Mouse (Mus musculus) CD4-positive, CD25-positive, alpha-beta regulatory T cell, adult 4 months (primary cell): ENCODE results near the gene Topors. TPM values are rescaled to one million over a fixed set of nuclear protein-coding genes. Genes with fewer than 3 reads are reported as not detected.
"Not testable (repeated sequence)": the region's sequence is repeated elsewhere in the genome, so short reads cannot be mapped to it uniquely, and the experiment has no call there.

Source experiments
- ATAC-seq: one replicate; pipeline ENCODE4 v1.8.0; 2017
- polyA plus RNA-seq, 2 experiments: library from polyadenylated mRNA; unstranded; fragments of 100-300 nt; shearing (Covaris generic); gene quantifications; one replicate each; pipeline ENCODE4 v1.2.1; 2017

Gene Topors
- 10 to 100 TPM; 20.1 to 23.5 TPM for polyA plus RNA-seq

DNA sequence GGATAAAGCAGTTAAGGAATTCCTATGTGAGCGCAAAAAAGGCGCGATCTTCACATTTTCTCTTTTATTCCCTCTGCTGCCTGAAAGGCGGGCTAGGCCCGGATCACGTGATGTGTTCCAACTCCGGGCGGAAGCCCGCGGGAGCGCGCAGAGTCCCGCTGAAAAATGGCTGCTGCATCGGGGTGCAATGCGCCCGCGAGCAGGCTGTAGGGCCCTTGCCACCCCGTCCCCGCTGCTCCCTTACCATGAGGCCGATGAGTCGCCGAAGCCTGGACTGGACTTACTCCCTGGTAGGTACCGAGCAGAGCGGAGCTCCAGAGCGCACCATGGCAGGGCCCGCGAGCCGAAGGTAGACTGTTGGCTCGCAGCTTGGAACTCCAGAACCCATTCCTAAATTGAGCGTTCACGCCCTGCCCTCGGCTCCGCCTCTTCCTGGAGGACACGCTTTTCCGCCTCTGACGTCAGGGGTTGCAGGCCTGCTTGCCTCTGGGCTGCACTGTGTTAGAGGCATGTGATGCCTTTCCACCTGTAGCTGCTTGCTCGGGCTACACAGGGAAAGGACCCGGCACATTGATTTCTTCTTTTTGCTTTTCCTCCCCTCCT is at the start of gene Topors, which contains the start of gene Smim27:
TSS of gene Topors (minus strand) at position 421 of the 603 bp plus-strand sequence.
TSS of gene Smim27 (plus strand) at position 150 of the 603 bp plus-strand sequence.
- peak; percentile 90 for ATAC-seq

DNA sequence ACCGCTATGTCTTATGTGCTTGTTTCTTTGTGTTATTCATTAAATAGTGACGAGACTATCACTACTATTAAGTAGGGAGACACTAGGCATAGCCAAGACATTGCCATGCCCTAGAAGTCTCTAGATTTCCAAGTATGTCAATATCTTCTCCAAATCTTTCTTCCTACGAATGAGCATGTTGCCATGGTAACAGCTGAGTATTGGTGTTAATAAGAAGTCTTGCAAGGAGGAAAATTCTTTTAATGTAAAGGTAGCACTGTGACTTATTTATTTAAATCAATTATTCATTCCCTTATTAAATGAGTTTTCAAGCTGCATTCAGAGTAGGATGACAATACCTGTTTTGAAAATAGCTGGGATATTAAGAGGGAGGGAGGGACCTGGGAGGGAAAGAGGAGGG is 47.8 kb upstream of the Topors start:
- no peak for ATAC-seq

DNA sequence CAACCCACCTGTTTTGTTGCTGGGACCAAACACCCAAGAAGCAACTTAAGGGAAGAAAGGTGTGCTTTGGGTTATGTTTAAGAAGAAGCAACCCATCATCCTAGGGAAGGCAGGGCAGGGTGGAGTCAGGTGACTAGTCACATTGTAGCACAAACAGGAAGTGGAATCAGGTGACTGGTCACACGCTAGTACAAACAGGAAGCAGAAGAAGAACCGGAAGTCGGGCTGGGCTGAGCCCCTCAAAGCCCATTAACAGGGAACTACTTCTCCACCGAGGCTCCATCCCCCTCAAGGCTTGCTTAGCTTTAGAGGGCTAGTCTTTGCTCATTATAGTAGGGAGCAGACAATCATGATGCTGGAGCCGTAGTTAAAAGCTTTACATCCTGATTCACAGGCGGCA is 43.4 kb upstream of the Topors start:
- ATAC-seq: no peak

DNA sequence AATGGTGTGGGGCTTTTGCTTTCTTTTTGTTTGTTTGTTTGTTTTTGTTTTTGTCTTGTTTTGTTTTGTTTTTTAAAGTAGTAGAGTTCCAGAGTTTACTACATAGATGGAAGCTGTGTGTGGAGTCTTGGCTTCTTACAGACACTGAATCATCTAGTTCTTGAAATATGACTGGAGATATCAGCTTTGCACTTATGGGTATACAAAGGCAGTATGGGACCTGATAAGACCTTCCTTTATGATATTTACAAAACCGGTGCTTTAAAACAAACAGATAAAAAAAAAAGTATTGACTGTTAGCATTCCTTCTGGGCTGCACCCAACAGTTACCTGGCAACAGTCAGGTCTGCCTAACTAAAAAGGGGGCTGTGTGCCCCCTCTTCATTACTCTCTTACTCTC is 42.6 kb upstream of the Topors start:
- ATAC-seq: no peak

DNA sequence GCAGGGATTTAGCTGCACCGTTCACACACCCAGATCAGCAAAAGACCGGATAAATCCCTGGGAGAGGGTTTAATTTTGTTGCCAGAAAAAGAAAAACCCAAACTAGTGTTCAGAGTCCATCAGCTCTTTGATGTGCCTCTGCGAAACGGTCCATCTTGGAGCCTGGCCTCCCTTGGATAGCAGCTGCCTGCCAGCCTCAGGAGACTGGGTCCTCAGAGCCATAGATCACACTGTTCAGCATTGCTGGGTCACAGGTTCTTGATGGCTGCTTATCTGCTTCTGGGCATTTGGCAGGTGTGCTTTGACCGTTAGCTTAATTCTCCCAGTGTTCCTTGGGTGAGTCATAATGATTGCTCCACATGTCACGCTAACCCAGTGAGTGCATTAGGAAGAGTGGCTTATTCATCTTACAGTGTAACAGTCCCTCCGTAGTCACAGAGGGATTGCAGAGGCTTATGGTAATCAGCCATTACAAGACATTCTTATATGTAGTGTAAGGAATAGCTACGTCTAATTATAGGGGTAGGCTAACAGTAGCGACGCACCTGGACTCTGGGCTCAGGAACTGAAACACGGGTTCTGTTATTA is 41.2 kb upstream of the Topors start:
- no peak for ATAC-seq

DNA sequence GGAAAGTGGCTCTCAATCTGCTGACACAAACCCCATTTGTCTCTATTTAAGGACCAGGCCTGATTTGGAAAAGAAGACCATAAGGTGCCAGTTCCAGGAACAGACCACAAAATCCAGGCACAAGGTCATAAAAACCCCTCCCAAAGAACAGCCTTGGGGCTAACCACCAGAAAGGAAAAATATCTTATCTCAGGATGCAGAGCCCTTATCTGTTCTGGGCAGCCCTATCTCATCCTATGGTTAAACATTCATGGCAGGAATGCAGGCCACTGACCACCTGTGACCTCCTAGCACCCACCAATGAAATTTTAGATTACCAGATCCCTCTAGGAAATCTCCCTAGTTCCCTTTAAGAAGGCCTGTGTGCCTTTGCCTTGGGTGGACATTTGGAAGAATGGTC is 40.0 kb upstream of the Topors start:
- no peak for ATAC-seq

DNA sequence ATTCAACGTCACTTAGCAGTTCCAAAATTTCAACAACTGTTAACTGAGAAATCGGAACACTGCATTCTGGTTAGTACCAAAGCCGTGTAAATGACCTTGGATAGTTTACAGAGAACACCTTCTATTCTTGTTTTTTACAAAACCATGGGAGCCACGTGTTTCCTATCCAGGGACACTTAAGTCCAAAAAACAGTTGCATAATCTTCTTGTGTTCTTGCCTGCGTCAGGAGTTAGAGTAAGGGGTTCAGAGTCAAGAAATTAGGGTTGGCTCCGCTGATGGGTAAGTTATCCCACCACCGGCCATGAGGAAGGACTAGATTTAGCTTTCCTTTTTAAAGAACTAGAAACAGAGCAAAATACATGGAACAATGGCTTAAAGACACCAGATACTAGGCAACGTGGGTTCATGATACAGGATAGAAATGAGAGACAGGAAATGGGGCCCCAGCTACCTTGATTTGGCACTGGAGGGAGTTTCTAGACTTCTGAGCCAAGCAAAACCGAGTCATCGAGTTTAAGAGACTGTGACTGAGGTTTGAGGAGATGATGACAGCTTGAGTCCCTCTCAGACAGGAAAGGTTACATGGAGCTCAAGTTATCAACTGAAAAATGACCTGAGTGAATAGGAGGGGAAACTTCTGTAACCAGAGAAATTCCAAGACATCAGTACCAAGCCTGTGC is 32.9 kb upstream of the Topors start:
- peak; percentile 53 for ATAC-seq

DNA sequence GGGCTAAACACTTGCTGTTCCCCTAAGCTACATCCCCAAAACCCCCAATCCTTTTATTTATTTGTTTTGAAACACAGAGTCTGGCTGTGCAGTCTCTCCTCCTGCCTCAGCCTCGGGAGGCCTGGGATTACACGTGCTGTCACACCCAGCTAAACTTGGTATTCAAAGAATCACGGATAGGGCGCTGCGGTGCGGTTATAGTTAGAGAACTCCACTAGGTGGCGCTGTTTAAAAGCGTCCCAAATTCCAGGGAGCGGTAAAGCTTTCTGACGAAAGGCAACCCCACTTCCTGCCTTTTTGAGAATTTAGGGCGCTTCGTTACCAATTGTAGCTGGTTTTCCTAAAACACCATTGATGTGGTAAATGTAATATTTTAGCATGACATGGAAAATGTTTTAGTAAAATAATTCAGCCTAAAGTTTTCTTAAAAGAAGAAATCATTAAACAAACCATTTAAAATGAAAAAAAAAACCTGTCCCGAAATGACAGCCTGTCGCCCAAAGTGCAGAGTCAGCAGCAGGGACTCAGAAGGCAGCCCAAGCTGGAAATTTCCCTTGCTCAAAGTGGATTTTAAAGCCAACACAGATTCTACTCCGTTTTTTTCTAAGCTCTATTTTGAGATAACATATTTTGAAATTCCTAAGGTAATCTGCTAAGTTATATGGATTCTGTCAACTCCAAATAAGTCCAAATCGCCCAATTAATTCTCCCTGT is 31.6 kb upstream of the Topors start:
- ATAC-seq: peak; percentile 90

DNA sequence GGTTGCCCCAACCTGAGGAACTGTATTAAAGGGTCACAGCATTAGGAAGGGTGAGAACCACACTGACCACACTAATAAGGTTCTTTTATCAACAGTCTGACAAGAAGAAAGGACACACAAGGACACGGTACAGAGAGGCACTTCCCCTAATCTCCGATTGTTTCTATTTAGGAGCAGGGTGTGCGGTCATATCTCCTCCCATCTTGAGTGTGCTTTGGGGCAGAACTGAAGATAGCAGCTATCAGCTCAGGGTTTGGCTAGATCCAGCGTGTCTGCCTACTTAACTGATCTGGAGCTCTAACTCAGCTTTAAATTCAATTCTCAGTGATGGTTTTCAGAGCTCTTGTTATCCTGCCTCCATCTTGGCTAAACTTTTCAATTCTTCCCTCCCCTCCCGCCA is 29.5 kb upstream of the Topors start:
- no peak for ATAC-seq

DNA sequence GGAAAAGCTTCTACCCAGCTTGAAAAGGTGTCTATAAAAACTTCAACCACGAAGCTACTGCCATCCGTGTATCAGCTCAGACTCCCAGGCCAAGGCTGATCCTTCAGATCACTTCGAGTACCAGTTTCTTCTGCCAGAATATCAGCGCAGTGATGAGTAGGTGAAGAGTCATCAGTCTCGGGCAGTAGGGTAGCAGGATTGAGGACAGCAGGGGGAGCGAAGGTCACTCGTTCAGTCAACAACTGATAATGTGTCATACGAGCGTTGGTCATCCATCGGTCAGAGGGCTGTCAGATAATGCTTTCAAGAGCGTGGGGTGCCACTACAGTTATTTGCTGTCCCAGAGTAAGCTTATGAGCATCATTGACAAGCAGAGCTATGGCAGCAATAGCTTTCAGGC is 21.9 kb upstream of the Topors start:
- not testable (repeated sequence) for ATAC-seq

DNA sequence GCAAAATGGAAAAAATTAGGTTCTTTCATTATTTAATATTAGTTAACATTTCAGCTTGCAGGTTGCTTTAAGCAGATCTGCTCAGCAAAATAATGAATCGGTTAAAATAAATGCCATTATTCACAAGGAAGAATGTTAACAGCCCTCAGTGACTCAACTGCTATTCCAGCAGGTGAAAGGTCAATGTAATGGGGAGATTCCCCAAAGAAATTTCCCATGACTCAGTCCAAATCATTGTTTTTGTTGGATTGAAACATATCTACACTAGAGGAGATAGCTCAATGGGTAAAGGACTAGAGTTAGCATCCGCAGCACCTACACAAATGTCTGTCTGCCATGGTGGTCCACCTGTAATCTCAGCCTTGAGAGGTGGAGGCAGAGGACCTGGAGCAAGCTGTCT is 19.4 kb upstream of the Topors start:
- ATAC-seq: no peak

DNA sequence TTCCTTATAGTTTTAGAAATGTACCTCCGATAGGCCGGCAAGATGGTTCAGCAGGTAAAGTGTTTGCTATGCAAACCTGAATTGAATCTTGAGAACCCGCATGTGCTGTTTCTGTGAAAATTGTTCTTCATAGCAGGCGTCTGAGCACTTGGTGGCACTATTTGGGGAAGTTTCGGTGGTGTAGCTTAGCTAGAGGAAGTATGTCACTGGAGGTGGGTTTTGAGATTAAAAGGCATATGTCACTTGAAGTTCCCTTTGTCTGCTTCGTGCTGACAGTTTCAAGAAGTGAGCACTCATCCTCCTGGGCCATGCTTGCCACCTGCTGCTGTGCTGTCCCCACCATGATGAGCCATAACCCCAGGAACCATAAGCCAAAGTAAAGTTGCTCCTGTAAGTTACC is 17.8 kb upstream of the Topors start:
- no peak for ATAC-seq

DNA sequence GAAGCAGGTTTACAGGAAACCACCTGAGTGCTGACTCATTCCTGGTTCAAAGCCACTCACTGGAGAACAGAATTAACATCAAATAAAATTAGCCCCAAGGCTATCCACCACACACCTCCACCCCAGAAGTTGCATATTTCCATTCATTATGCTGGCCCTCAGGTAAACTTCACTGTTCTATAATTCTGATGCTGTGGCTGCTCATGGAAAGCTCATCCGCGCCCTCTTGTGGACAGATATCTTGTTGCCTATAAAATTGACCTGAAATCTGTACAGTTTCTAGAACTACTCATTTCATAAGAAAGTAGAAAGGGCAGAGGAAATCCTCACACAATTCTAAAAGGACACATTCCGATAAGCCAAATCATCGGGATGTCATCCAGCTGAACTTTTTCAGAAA is 15.9 kb upstream of the Topors start:
- ATAC-seq: peak; percentile 90

DNA sequence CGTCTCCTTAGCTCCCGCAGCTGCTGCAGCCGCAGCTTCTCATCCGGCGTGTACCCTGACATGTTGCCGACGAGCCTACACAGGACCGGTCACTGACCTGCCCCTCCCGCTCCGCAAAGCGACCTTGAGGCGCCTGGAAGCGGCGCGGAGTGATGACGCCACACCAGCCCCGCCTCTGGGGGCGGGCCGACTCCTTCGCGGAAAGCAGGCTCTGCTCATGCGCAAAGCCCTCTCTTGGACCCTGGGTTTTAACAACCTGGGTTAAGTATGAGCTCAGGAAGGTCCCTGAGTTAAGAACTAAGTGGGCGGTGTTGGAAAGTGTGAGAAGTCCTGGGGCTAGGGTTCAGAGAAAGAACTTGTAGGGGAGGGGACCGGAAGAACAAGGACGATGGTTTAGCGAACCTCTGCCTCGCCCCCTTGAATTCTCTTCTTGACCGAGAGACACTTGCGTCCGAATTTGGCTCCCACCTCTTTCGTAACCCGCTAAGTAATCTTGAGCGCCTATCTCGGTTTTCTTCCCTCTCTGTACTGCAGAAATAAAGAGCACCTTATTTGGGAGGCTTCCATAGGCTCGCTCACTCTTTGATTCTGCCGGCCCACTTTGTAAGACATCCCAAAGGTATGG is 9.7 kb upstream of the Topors start, which contains the start of gene Ndufb6:
TSS of gene Ndufb6 (minus strand) at position 146 of the 625 bp plus-strand sequence.
- peak; percentile 83 for ATAC-seq

DNA sequence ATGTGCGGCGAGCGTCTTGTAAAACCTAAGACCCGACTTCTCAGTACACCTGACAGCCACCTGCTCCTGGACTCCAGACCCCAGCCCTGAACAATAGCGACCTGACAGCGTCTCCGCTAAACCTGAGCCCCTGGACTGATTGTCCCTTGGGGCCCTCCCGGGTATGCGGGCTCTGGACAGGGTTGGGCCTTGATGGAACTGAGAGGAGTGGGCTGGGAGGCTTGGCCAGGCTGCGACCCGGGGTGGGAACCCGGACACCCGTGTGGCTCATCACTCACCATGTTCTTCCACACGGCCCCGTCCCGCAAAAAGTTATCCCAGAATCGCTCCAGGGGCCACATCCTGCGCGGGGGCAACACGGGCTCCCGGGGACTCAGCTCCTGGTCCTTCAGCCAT is 9.2 kb upstream of the Topors start:
- ATAC-seq: no peak

DNA sequence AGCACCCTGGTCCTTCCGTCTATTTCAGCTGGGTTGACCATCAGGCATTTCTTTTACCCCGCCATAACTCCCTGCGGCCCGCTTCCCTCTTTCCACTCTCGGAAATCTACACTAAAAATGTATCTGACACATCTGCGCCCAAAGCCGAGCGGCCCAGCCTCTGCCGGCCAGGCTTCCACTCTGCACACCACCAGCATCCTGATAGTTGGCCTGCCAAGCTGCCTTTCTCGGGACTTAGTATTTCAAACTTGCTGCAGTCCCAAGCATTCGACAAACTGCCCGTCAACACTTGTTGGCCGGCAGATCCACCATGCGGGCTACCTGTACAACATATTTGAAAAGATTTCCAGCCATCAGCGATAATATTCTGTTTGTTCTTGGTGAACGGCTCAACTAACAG is 815 bp downstream of the Topors start:
- peak; percentile 7 for ATAC-seq

DNA sequence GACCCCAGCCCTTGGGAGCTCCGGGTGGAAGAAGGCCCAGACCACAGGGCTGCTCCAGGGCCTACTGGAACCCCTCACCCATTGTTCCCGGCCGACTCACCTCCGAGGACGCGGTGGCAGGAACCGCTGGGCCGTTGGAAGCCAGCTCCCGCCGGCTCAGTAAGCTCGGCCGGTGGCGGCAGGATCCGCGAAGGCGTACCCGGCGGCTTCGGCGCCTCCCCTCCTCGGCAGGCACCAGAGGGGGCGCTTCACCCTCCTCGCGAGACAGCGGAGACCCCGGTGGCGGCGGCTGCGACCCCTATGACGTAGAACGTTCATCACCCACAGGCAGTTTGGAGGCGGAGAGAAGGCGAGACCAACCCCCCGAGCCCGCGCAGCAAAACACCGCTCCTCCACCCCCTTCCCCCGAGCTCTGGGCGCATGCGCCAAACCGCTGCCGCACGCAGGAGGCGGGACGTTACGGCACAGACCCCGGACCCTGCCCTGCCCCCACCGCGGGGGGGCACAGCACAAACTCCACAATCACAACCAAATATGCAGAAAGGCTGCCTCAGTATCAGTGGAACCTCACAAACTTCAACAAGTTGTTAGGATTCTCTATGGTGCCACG is 1.3 kb downstream of the Topors start:
- ATAC-seq: peak; percentile 48

DNA sequence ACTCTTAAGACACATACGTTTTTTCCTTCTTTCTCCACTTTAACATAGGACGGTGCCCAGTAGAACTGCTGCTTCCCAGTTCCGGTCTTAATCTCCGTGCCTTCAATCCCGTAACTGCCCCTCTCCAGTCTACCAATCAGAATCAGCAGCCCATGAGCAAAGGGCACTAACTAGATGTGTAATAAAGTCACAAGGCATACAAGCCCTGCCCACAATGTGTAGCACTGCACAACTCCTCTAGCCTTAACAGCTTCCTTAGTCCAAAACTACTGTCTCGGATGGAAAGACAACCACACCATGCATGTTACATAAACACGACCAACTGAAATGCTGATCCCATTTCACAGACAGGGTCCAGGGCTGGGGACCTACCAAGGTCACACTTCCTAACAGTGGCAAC is 2.0 kb downstream of the Topors start:
- ATAC-seq: no peak

DNA sequence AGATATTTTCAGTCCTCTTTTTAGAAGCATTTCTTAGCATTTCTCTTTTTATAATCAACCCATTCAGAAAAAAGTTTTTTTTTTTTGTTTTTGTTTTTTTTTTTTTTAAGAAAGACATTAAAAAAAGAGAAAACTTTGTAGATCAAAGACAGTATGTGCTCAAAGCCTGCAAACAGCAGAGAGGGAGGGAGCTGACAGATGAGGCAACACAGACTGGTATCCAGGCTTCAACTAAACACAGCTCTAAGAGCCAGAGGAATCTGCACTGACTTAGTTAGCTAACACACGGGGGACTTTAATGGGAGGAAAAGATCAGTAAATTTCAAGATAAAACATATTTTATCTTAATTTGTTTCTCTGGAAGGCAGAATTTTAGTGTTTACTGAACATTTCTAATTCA is 5.3 kb downstream of the Topors start:
- ATAC-seq: no peak

DNA sequence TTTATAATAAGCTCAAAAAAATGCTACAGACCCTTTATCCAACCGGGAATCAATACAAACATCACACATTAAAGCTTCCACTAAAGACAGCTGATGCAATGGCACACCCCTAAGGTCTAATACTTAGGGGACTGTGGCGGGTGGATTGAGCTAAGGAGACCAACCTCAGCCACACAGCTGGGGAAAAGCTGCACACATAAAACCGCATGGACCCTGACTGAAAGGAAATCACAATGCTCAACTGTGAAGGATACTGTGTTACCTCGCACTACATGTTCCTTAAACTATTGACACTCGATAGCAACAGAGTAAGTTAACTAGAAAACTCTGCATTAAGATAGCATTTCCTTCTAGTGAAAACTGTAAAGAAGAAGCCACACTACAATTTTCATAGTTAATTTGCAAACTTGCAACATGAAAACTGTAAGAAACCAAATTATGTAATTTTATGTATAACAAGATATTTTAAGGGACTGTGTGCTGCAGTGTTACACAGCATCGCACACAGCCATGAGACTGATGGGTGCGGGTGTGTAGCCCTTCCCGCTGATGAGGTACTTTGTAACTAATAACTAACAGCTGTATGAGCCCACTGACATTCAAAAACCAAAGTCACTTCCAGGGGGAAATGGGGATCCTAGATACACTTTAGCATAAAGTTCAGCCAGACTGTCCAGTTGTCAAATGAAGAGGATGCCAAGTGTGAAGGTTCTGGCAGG is 15.1 kb downstream of the Topors start:
- ATAC-seq: no peak

DNA sequence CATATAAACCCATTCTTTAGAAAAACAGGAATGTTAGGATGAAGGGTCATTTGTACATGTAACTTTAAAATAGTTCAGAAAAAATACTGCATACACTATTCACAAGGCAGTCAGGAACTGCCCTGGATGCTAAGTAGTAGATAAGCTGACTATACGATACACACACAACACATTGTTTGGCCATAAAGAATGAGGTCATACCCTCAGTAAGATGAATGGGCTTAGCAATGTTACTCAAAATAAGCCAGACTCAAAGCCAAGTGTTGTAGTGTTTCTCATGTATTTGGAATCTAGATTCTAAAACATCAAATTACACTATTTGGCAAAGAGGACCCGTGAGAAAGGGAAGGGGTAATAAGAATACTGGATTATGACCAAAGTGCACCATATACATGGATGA is 15.9 kb downstream of the Topors start:
- ATAC-seq: no peak

DNA sequence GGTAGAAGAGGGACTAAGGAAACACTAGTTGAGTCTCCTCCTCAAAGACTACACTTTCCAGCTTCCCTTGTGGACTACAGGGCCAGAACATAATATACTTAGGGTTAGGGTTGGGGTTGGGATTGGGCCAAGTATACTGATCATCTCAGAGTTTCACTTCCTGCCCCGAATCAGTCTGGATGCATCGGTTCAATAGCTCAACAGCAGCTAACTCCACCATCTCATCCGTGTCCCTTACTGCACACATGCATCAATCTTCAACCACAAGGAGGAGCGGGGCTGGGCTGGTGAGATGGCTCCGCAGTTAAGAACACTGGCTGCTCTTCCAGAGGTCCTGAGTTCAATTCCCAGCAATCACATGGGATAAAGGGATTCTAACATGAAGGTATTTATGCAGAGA is 18.7 kb downstream of the Topors start:
- no peak for ATAC-seq
